Comparison of ENCODE assay signal across 9 mouse cellular contexts in the genomic region with DNA sequence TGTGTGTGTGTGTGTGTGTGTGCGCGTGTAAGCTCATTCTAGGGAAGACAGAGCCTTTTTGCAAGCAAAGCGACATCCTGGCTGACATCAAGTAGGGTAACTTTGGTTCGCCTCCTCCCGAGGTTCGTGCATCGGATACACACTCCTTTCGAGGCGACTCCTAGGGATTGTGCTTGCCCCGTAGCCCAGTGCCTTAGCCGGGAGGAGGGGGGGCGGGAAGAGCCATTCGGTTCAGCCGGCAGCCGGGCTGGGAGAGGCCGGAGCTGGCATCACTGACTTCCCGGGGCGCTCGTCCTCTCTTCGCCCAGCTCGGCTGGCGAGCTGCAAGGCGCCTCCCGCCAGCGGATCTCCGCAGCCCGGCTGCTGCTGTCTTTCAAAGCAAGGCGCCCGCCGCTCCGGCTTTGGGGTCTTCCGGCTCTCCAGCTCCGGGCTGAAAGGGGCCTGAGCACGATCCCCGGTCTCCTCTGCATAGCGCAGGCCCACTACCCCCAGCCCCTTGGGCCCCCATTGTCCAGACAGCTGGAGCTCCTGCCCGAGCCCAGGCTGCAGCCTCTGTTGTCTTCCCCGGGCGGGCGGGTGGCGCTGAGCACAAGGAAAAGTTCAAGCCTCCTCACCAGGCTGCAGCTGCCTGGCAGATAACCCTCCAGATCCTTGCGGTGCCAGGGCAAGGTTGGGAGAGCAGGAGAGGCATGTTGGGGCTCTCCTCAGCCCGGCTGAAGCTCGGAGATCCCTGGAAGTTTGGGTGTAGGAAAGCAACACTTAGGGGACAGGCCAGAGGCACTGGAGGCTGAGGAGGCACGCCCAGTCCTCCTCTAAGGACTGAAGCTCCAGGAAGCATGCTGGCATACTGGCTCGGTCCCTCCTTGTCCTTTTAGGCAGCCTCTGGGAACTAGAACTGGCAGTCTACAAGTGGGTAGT. TPM values are rescaled to one million over a fixed set of nuclear protein-coding genes. Genes with fewer than 3 reads are reported as not detected.
DNase-seq lines count a peak whose midpoint lies in the region; ATAC-seq and TF ChIP-seq lines count a peak whose summit lies in the region.
"Had no signal": no experiment of that assay in that cellular context is flagged by ENCODE, and none has a peak within 500 bp of the region (broad histone marks: within the 10 kb centered on the region; RNA-seq: fewer than 3 reads in every experiment).

No protein-coding gene starts in this region.

- H3K9me3 ChIP-seq in G1E (replicated peaks): peaks cover 84% of the 10 kb centered on the region
- no peaks in the 10 kb centered on the region for H3K9me3 ChIP-seq in midbrain, embryonic 12.5 days
- H3K9me3 ChIP-seq in stomach, postnatal 0 days (ENCODE audit: control insufficient read depth, low read length): no peaks in the 10 kb centered on the region

- no peaks in the 10 kb centered on the region for H3K36me3 ChIP-seq in G1E (replicated peaks)
- H3K36me3 ChIP-seq in heart, adult 2 months (ENCODE audit: control insufficient read depth, insufficient read depth, low read length): no peaks in the 10 kb centered on the region; the same call in 1 of the 2 replicates
- no peaks in the 10 kb centered on the region for H3K36me3 ChIP-seq in midbrain, embryonic 12.5 days
- H3K36me3 ChIP-seq in stomach, postnatal 0 days (ENCODE audit: control insufficient read depth, insufficient read depth, low read length): no peaks in the 10 kb centered on the region

- peak overlapping the region; percentile 13; the same call in 1 of the 2 replicates for H3K4me3 ChIP-seq in G1E (ENCODE audit: low read depth, low read length)
- H3K4me3 ChIP-seq in heart, adult 2 months: peak overlapping the region; percentile 74
- H3K4me3 ChIP-seq in midbrain, embryonic 12.5 days: peak overlapping the region; percentile 52
- peak overlapping the region; percentile 56 for H3K4me3 ChIP-seq in stomach, postnatal 0 days (ENCODE audit: low read depth, low read length)

- H3K79me2 ChIP-seq in heart, adult 2 months (replicated peaks; ENCODE audit: control insufficient read depth, insufficient read depth, low read length): no peaks in the 10 kb centered on the region

- no peaks in the 10 kb centered on the region for H3K4me1 ChIP-seq in G1E (ENCODE audit: insufficient read depth, low read depth, low read length)
- peaks cover 12% of the 10 kb centered on the region for H3K4me1 ChIP-seq in heart, adult 2 months (ENCODE audit: control insufficient read depth, insufficient read depth, low read length)
- H3K4me1 ChIP-seq in midbrain, embryonic 12.5 days: peaks cover 16% of the 10 kb centered on the region; the same call in 1 of the 2 replicates
- no peaks in the 10 kb centered on the region; the same call in 1 of the 2 replicates for H3K4me1 ChIP-seq in stomach, postnatal 0 days (replicated peaks; ENCODE audit: control insufficient read depth, insufficient read depth)

- DNase-seq in 3134 (ENCODE audit: extremely low read depth, insufficient read length, low spot score) (peak; percentile 61), G1E (ENCODE audit: low spot score) (no peak)
- DNase-seq in embryo, embryonic 11 days: peak; percentile 82
- DNase-seq in heart, adult 2 months: peak; percentile 66 to 74
- peak; percentile 56 to 60 for DNase-seq in layer of hippocampus, postnatal 10 days (ENCODE audit: low spot score in 2 of 2)
- peak; percentile 49 for DNase-seq in stomach, postnatal 0 days (ENCODE audit: low spot score)

- peak overlapping the region; percentile 92 for H3K27ac ChIP-seq in heart, adult 2 months
- peak overlapping the region; percentile 63 for H3K27ac ChIP-seq in midbrain, embryonic 12.5 days (replicated peaks)
- peak overlapping the region; percentile 78 for H3K27ac ChIP-seq in stomach, postnatal 0 days (replicated peaks)

- TF ChIP-seq EP300 in heart, adult 2 months (IDR thresholded peaks at IDR 0.05; ENCODE audit: insufficient read depth, low read depth, low read length): no peak
- TF ChIP-seq EP300 in stomach, postnatal 0 days (optimal IDR thresholded peaks at IDR 0.05): no peak

- intact Hi-C loops in heart, adult 2 months (cut with DNase I): loop anchor here (5.0 kb wide), 4 partner anchors 68 to 778 kb away; no protein-coding TSS in a partner anchor

- TF ChIP-seq CTCF in G1E (IDR thresholded peaks at IDR 0.05; ENCODE audit: low read depth, low read length): no peak
- no peak for TF ChIP-seq CTCF in heart, adult 2 months (IDR thresholded peaks at IDR 0.05)
- TF ChIP-seq CTCF in stomach, postnatal 0 days (IDR thresholded peaks at IDR 0.05; ENCODE audit: low read depth): no peak

- no peak for ATAC-seq in G1E (ENCODE audit: extremely low read depth, insufficient number of reproducible peaks, low FRiP score, poor library complexity, severe bottlenecking)
- peak; percentile 81 for ATAC-seq in midbrain, embryonic 12.5 days (ENCODE audit: low FRiP score, low read depth)
- ATAC-seq in stomach, postnatal 0 days (ENCODE audit: low FRiP score, low TSS enrichment): no peak
- no peak for ATAC-seq in activated CD4-positive, CD25-positive, alpha-beta regulatory T cell, adult 4 months

- H3K4me2 ChIP-seq in midbrain, embryonic 12.5 days (replicated peaks): peak overlapping the region; percentile 86
- peak overlapping the region; percentile 77 for H3K4me2 ChIP-seq in stomach, postnatal 0 days (replicated peaks; ENCODE audit: low read depth)

- no peaks in the 10 kb centered on the region for H3K27me3 ChIP-seq in G1E (ENCODE audit: insufficient read depth, low read length)
- no peaks in the 10 kb centered on the region for H3K27me3 ChIP-seq in heart, adult 2 months (ENCODE audit: control insufficient read depth, insufficient read depth, low read length)
- peaks cover 55% of the 10 kb centered on the region for H3K27me3 ChIP-seq in midbrain, embryonic 12.5 days
- no peaks in the 10 kb centered on the region for H3K27me3 ChIP-seq in stomach, postnatal 0 days (ENCODE audit: control insufficient read depth, insufficient read depth, low read length)

- no peak for TF ChIP-seq POLR2A in heart, adult 2 months (IDR thresholded peaks at IDR 0.05; ENCODE audit: insufficient read depth, low read depth, low read length)

- peak overlapping the region; percentile 91 for H3K9ac ChIP-seq in heart, adult 2 months (ENCODE audit: low read depth, low read length)
- peak overlapping the region; percentile 71 for H3K9ac ChIP-seq in midbrain, embryonic 12.5 days (replicated peaks)
- H3K9ac ChIP-seq in stomach, postnatal 0 days (ENCODE audit: low read length): peak overlapping the region; percentile 72

- 1% methylated on average over 46 of the region's 46 CpGs for WGBS in heart, adult 2 months
- under 1% methylated on average over 45 of the region's 46 CpGs for WGBS in midbrain, embryonic 12.5 days
- 2% methylated on average over 32 of the region's 46 CpGs for WGBS in stomach, postnatal 0 days

RNA-seq across cellular contexts. Expression of gene Cdh13, which starts 0.8 kb away (rescaled TPM):
- total RNA-seq in G1E (2014; fragmentation: Nextera tagmentation): not detected in 2 replicates
- total RNA-seq in G1E (2017): 0.12 and 0.22 TPM in 2 replicates
- polyA plus RNA-seq in G1E (2012): not detected in 2 replicates
- 100 to 1,000 TPM; 162 to 163 TPM for total RNA-seq in heart, adult 2 months (2021)
- polyA plus RNA-seq in heart, adult 2 months (2012; rRNA removed): 172 and 217 TPM in 2 replicates
- 10 to 100 TPM; 74.9 to 76.6 TPM for total RNA-seq in layer of hippocampus, postnatal 10 days (2021)
- polyA plus RNA-seq in midbrain, embryonic 12.5 days (2016; fragmentation: Nextera tagmentation; extraction: Ambion mirVana): 14.2 and 18.8 TPM in 2 replicates
- polyA plus RNA-seq in stomach, postnatal 0 days (2015; fragmentation: Nextera tagmentation; extraction: Ambion mirVana): 18.5 and 21.3 TPM in 2 replicates
- under 1 TPM; 0.15 to 0.34 TPM for polyA plus RNA-seq in activated CD4-positive, CD25-positive, alpha-beta regulatory T cell, adult 4 months (2017; shearing (Covaris generic))
- total RNA-seq: common myeloid progenitor, adult 5-6 weeks had no signal

Comparison
In these comparisons a context has a peak if more than half of its experiments do, and no peak if none do; other contexts are left out.
1. H3K4me3 ChIP-seq: peak in every context shown above with its lines; median percentile 74 in heart, adult 2 months; 56 in stomach, postnatal 0 days; 52 in midbrain, embryonic 12.5 days; 13 in G1E.
2. RNA of gene Cdh13, which starts 0.8 kb away (polyA plus RNA-seq): 172 to 217 TPM in heart, adult 2 months, 14.2 to 18.8 TPM in midbrain, embryonic 12.5 days and 18.5 to 21.3 TPM in stomach, postnatal 0 days; 0.15 to 0.34 TPM in activated CD4-positive, CD25-positive, alpha-beta regulatory T cell, adult 4 months and not detected in G1E; every median in the first group is over 10 times any median in the second.
3. Peak in every context shown above with its lines, with median percentiles within 50 percentile points of each other: H3K27ac ChIP-seq and H3K9ac ChIP-seq.